Mouse (Mus musculus): ENCODE measurements around the gene Ptprg. TPM values are rescaled to one million over a fixed set of nuclear protein-coding genes. Genes with fewer than 3 reads are reported as not detected.

The Ptprg gene
- polyA plus RNA-seq, 1 experiment = 31.6 TPM

DNA sequence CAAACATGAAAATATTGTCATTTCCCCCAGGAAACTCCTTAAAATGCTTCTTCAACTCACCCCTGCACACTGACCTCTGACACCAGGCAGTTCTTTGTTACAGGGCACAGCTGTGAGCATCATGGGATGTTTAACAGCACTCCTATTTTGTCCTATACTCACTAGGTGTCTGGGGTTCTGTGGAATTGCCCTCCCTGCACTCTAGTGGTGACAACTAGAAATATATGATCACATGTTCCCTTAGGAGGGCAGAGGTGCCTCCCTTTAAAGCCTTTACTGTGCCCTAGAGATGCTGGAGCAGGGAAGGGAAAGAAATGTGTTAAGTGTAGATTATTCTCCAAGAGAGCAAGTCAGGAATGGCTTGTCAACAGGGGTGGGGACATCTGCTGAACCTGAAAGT is 536.6 kb downstream of the Ptprg start:
- Histone ChIP-seq H3K4me3 (ENCODE audit: insufficient read depth, low read depth, low read length) (no peak overlapping the region), H3K4me1 (ENCODE audit: control insufficient read depth, insufficient read depth, insufficient read length, low read length) (no peaks in the 10 kb centered on the region), H3K27ac (replicated peaks; ENCODE audit: low read depth, low read length) (no peak overlapping the region)

DNA sequence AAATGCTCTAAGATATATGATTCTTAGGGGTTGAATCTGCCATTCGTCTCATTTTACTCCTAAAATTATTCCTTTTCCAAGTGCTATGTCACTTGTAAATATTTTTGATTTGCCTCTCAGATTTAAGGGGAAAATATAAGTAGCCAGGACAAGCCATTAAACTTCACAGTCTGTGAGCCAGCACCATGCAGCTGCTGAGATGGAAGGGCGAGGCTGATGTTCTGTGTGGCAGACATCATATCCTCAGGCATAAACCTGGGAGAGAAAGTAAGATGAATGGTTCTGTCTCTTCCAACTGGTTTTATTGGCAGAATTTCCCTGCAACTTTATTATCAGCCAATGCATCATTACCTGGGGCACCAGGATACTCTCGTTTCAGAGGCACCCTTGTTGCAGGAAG is 538.4 kb downstream of the Ptprg start:
- Histone ChIP-seq H3K4me3 (ENCODE audit: insufficient read depth, low read depth, low read length) (no peak overlapping the region), H3K27ac (replicated peaks; ENCODE audit: low read depth, low read length) (no peak overlapping the region), H3K4me1 (ENCODE audit: control insufficient read depth, insufficient read depth, insufficient read length, low read length) (no peaks in the 10 kb centered on the region)

DNA sequence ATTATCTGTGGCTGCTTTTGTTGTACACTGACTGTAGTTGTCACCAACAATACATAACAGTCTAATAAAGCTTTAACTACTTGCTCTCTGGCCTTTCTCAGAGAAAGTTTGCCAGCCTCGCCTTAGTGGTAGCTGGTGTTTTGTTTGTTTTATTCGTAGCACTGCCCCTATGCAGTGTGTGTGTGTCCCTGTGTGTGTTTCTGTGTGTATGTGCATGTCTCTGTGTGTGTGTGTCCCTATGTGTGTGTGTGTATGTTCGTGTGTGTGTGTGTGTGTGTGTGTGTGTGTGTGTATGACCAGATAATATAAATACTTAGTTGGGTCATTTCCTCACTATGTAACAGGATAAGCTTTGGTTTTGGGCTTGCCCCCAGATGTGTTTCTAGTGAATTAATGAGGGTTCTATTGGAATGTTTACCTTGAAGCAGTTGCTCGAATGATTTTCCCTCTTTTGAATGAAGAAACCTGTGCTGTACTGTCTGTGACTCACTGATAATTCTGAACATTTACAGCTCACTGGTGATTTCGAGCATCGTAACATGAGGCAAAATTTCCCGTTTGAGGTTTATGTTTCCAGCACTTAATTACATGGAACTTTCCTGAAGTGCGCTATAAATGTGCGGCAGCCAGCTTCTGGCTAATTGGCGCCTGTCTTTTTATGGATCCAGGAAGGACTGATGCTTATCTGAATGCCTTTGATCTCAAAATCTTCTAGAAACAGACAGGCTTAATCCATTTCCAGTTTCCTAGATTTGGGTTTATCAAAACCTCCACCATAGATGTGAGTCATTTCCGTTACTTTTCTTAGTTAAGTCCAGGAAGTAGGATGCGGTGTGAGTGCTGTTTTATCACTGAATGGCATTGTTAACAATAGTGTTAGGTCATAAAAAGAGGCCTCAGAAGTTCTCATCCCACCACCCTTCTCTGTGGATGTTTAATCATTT is 546.3 kb downstream of the Ptprg start:
- Histone ChIP-seq H3K4me1 (ENCODE audit: control insufficient read depth, insufficient read depth, insufficient read length, low read length) (peaks cover 19% of the 10 kb centered on the region), H3K4me3 (ENCODE audit: insufficient read depth, low read depth, low read length) (no peak overlapping the region), H3K27ac (replicated peaks; ENCODE audit: low read depth, low read length) (peak overlapping the region; percentile 83)

DNA sequence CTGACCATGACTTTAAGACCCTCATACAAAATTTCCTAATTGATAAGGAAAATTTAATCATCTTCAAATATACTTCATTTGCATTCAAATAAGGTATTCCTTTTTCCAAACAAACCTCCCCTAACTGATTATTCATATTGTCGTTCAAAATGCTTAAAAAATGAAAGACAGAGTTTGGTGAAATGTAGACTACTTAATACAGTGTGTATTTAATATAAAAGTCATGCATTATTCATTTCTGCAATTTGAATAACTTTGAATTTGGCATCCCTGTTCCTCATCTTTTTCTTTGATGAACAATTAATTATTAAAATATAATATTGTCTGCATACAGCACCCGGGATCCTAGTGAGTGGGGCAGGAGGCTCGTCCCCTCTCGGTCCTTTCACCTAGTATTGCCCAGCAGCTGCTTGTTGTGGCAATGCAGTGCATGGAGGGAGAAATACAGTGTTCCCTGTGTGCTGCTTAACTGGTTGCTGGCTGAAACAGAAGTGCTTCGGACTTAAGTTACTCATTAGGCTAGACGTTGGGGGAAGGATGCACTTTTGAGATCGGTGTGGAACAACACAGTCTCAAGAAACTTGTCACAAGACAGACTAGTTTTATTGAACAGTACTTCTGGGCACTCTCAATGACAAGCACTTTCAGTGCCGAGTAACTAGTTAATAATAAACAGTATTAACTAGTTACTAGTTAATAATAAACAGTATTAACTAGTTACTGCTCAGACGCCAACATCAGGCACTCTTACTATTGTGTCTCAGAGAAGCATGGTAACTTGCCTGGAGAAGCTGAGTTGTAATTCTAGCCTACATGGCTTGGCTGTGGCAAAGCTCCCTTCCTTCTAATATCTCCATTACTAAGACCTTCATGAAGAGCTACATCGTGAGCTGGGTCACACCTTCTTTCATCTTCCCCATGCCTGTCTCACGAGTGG is 549.3 kb downstream of the Ptprg start:
- peaks cover 24% of the 10 kb centered on the region for H3K4me1 ChIP-seq (ENCODE audit: control insufficient read depth, insufficient read depth, insufficient read length, low read length)
- H3K27ac ChIP-seq (replicated peaks; ENCODE audit: low read depth, low read length) = 0 out of 2 replicates have a peak overlapping the region, but pooled peaks have one; percentile 25
- H3K4me3 ChIP-seq (ENCODE audit: insufficient read depth, low read depth, low read length) = no peak overlapping the region

DNA sequence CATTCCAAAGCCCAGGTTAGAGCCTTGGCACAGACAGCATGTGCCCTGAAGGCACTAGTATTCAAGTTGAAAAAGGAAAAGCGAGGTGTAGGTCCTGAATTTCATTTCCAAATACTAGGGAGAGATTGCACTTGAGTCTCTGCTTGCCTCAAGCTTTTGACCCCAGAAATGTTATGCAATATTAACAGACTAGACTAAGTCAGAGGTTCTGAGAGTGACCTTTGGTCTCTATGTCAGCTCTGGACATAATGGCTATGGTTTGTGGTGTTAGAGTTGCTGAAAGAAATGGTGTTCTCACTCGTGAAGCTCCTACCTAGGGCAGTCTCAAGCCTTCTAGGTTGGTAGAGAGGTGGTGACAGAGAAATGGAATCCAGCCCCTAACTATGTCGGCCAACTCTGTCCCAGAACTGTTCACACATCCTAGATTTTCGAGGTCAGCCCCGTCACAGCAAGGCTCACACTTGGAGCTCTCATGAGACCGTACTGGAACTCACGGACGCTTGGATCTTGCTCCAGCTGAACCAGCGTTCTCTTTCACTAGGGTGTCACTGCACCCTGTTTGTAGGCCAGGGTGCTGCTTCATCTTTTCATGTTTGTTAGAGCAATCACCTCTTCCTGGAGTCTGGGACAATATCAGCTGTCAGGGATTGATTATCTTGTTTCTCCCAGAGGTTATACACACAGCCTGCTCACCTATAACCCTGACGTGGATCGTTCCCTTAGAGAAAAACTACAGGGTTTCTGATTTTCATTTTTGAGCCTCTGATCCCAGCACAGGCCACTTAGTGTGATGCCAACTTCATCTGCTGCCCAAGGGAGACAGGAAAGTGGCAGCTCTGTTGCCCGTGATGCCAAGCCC is 551.2 kb downstream of the Ptprg start:
- H3K4me1 ChIP-seq (ENCODE audit: control insufficient read depth, insufficient read depth, insufficient read length, low read length) = peaks cover 22% of the 10 kb centered on the region; the same call in 1 of the 2 replicates
- no peak overlapping the region for H3K4me3 ChIP-seq (ENCODE audit: insufficient read depth, low read depth, low read length)
- H3K27ac ChIP-seq (replicated peaks; ENCODE audit: low read depth, low read length) = peak overlapping the region; percentile 98

DNA sequence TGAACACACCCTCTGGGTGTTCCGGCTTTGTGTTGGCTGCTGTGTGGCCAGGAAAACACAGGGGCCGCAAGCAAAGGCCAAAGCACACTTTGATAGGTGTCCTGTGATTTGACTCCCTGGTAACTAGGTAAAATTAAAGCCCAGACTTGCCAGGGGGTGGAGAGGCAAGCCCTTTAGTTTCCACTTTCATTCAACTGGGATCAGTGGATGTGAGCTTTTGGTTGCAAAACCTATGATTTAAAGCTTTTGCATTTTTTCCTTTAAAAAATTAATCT is 551.8 kb downstream of the Ptprg start:
- peak overlapping the region; percentile 98 for H3K27ac ChIP-seq (replicated peaks; ENCODE audit: low read depth, low read length)
- H3K4me1 ChIP-seq (ENCODE audit: control insufficient read depth, insufficient read depth, insufficient read length, low read length) = peaks cover 20% of the 10 kb centered on the region; the same call in 1 of the 2 replicates
- H3K4me3 ChIP-seq (ENCODE audit: insufficient read depth, low read depth, low read length) = no peak overlapping the region

DNA sequence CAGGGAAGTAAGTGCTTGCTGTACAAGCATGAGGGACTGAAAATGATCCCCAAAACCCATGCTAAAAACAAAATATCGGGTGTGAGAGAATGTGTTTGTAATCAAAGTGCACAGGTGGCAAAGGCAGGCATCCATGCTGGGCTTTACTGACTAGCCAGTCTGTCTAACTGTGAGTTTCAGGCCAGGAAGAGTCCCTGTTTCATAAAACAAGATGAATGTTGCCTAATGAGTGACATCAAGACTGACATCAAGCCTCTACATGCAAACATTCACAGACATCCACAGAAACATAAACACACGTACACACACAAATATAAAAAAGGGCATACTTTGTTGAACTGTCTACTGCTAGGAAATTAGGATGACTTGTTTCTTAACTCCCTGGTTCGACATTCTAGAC is 552.3 kb downstream of the Ptprg start:
- peaks cover 18% of the 10 kb centered on the region; the same call in 1 of the 2 replicates for H3K4me1 ChIP-seq (ENCODE audit: control insufficient read depth, insufficient read depth, insufficient read length, low read length)
- no peak overlapping the region for H3K4me3 ChIP-seq (ENCODE audit: insufficient read depth, low read depth, low read length)
- H3K27ac ChIP-seq (replicated peaks; ENCODE audit: low read depth, low read length) = no peak overlapping the region

DNA sequence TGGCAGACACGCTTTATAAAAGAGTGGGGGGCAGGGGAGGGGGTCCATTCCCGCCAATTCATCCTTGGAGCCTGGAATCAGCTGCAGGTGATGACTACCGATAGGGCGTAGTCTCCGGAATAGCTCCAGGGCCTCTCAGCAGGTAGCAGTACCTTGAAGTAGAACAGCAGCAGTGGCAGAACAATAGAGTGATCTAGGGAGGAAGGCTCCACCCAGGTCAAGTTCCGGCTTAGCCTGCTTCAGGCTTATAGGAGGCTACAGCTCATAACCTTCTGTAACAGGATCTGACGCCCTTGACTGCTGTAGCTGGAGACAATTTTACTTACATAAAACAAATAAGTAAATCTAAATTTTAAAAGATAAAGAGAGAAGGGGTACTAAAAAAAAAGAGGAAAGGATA is 554.1 kb downstream of the Ptprg start:
- H3K27ac ChIP-seq (replicated peaks; ENCODE audit: low read depth, low read length) = peak overlapping the region; percentile 66
- H3K4me3 ChIP-seq (ENCODE audit: insufficient read depth, low read depth, low read length) = no peak overlapping the region
- peaks cover 22% of the 10 kb centered on the region for H3K4me1 ChIP-seq (ENCODE audit: control insufficient read depth, insufficient read depth, insufficient read length, low read length)

DNA sequence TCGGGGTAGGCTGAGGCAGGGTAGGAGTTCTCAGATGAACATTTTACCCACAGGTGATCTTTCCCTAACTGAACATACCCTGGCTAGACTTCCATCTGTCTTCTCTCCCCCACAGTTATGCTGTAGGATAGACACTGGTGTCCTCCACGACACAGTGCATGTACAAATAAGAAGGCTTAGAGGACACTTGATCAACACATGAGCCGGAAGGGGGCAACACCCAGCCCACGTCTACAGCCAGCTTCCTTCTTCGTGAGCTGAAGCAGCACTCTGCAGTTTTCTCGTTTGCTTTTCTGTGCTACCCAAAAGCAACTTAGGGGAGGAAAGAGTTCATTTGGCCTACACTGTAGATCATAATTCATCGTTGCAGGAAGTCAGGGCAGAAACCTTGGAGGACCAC is 554.7 kb downstream of the Ptprg start:
- H3K27ac ChIP-seq (replicated peaks; ENCODE audit: low read depth, low read length) = peak overlapping the region; percentile 91

DNA sequence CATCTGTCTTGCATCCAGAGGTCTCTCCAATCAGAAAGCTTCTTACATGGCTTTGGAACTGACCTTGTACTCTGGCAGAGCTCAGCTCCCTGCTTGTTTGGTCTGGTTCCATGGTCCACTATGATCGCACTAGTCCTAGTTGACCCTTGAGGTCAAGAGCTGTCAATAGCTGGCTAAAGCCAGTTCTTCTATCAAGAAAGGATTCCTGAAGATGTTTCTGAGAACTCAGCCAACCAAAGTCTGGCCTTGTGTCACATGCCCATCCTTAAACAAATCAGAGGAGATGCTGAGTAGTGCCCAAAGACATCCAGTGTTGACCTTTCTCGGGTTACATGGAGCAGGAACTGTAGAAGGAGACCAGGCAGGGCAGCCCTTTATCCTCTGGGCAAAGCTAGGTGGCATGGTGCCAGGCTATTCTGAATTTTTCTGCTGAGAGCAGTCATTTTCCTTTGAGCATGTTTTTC is 559.2 kb downstream of the Ptprg start:
- Histone ChIP-seq H3K27ac (replicated peaks; ENCODE audit: low read depth, low read length) (peak overlapping the region; percentile 25; the same call in 1 of the 2 replicates), H3K4me3 (ENCODE audit: insufficient read depth, low read depth, low read length) (no peak overlapping the region), H3K4me1 (ENCODE audit: control insufficient read depth, insufficient read depth, insufficient read length, low read length) (peaks cover 23% of the 10 kb centered on the region)

More for the DNA sequence above, 554.7 kb downstream of the Ptprg start:
- Histone ChIP-seq H3K4me1 (ENCODE audit: control insufficient read depth, insufficient read depth, insufficient read length, low read length) (peaks cover 26% of the 10 kb centered on the region), H3K4me3 (ENCODE audit: insufficient read depth, low read depth, low read length) (no peak overlapping the region)

DNA sequence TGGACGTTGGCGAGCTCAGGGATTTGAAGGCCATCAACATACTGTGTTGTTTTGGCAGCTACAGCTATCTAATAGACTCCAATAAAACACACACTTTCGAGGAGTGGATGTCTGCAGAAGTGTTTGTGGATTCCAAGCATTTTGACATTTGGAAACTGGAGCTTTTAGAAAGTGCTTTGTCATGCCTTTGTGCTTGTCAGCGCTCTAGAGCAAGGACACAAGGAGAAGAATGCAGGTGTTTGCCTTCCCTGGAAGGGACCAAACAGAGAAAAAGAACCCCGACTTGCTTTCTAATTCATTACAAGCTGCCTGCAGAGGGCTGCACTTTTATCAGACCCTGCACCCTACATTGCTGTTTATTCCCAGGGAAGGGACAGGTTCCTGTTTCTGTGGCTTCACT is 560.0 kb downstream of the Ptprg start:
- no peak overlapping the region for H3K4me3 ChIP-seq (ENCODE audit: insufficient read depth, low read depth, low read length)
- no peak overlapping the region for H3K27ac ChIP-seq (replicated peaks; ENCODE audit: low read depth, low read length)
- peaks cover 17% of the 10 kb centered on the region for H3K4me1 ChIP-seq (ENCODE audit: control insufficient read depth, insufficient read depth, insufficient read length, low read length)

DNA sequence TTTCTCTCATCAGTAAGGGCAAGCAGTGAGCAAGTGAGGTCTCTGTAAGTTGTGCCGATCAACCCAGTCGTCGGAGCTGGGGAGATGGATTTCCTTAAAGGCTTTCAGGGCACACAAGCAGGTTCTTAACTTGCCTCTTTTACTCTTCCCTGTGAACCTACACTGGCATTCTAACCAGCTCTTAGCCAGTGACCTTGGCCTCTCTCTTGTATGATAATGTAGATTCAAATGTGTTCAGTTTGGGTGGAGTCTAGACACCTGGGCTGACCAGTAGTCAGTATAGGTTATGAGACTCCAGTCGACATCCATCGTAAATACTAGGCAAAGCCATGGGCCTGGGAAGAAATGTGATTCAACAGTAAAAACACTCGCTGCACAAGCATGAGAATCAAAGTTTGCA is 560.7 kb downstream of the Ptprg start:
- H3K27ac ChIP-seq (replicated peaks; ENCODE audit: low read depth, low read length) = no peak overlapping the region
- no peak overlapping the region for H3K4me3 ChIP-seq (ENCODE audit: insufficient read depth, low read depth, low read length)
- peaks cover 16% of the 10 kb centered on the region for H3K4me1 ChIP-seq (ENCODE audit: control insufficient read depth, insufficient read depth, insufficient read length, low read length)

DNA sequence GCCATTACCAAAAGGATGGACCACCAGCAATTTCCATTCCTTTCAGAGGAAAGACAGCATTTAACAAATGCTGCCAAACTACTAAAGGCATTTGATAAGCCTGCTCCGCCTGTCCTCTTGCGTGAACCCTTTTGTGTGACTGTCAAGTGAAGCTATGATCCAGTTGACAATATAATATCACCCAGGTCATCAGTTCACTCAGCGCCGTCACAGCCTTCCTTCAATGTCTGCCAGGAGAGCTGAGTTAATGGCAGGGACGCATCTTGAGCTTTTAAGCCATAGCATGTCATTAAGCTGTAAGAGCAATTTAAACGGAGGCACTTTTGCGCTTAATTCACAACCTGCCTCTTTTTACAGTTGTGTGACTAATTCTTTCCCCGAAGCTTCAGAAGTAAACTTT is 565.9 kb downstream of the Ptprg start:
- Histone ChIP-seq H3K27ac (replicated peaks; ENCODE audit: low read depth, low read length) (no peak overlapping the region), H3K4me1 (ENCODE audit: control insufficient read depth, insufficient read depth, insufficient read length, low read length) (peaks cover 19% of the 10 kb centered on the region), H3K4me3 (ENCODE audit: insufficient read depth, low read depth, low read length) (no peak overlapping the region)

DNA sequence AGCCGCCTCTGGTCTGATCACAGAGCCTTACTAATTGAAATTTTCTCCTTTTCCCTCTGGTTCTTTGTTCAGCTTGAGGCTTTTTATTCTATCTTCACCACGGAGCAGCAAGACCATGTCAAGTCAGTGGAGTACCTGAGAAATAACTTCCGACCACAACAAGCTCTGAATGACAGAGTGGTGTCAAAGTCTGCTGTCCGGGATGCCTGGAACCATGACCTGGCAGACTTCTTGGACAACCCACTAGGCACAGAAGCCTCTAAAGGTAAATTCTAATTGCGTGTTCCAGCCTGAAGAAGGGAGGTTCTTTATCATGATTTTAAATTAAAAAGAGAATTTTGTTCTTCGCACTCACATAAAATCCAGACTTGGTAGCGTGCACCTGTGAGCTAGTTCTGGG is 568.6 kb downstream of the Ptprg start:
- H3K4me1 ChIP-seq (ENCODE audit: control insufficient read depth, insufficient read depth, insufficient read length, low read length) = peaks cover 21% of the 10 kb centered on the region
- peak overlapping the region; percentile 32; the same call in 1 of the 2 replicates for H3K27ac ChIP-seq (replicated peaks; ENCODE audit: low read depth, low read length)
- H3K4me3 ChIP-seq (ENCODE audit: insufficient read depth, low read depth, low read length) = no peak overlapping the region

Data from brown adipose tissue, adult 24 weeks (tissue).